Mouse (Mus musculus): Measurements from ENCODE around the gene Prkar1b.

DNA sequence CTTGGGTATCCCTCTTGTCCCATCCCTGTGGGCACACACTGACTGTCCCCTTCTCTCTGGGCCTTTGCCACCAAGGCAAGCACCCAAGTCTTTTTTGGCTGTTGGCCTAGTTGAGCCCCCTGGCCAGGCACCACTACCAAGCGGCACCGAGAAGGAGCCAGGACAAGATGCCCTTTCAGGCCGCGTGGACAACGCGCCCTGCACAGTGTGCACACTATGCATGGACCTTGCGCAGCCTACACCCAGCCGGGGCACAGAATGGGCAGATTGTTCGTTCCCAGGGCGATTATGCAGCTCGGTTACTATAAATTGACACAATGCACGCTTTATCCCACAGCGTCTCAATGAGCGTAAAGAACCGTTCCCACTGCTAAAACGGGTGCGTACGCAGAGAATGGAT lies 98.5 kb downstream of the Prkar1b start:
- TF ChIP-seq POLR2A (IDR thresholded peaks at IDR 0.05; ENCODE audit: extremely low read depth, insufficient read depth, low read length) = no peak
- no peak for TF ChIP-seq CTCF (IDR thresholded peaks at IDR 0.05; ENCODE audit: low read depth, low read length)

Data from liver, adult 2 months (tissue).